ENCODE assay signal across 8 mouse cellular contexts in the genomic region with DNA sequence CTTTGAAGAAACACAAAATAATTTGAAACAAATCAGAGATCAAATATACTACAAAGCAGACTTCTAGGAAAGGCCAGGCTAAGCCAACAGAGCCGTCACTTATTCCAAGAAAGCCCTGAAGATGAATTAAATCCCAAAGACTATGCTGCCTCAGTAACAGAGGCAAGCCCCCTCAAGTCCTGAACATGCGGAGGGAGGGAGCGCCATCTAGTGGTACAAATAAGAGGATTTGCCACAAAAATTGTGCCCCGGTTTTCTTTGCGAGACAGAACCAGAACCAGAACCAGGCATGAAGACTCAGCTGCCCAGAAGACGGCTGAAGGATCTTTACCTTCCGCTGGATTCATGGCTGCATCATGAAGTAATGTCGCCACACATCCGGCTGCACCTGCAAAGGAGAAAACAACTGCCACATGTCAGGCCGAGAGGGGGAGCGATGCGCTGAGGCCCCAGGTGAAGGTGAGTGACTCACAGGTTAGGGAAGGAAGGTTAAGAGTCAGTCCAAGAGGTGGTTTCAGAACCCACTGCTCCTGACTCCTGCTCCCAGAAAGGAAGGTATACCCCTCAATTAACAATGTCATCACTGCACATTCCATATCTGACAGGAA. TPM values are rescaled to one million over a fixed set of nuclear protein-coding genes. Genes with fewer than 3 reads are reported as not detected.
DNase-seq lines count a peak whose midpoint lies in the region; ATAC-seq and TF ChIP-seq lines count a peak whose summit lies in the region.
"Had no signal": no experiment of that assay in that cellular context is flagged by ENCODE, and none has a peak within 500 bp of the region (broad histone marks: within the 10 kb centered on the region; RNA-seq: fewer than 3 reads in every experiment).

No protein-coding gene starts in this region.

- peak; percentile 37 to 44 for DNase-seq in CD8-positive naive resting alpha-beta T cell, adult 2 months (ENCODE audit: low read depth in 2 of 2, low spot score in 2 of 2)
- DNase-seq in R1 (ENCODE audit: low read depth, low spot score), result peak; percentile 67
- DNase-seq in lung, postnatal 10 days, result peak; percentile 62
- peak; percentile 48 for DNase-seq in thymus, postnatal 4 days

- H3K4me3 ChIP-seq in intestine, postnatal 0 days (ENCODE audit: low read depth, low read length), result no peak overlapping the region
- no peak overlapping the region for H3K4me3 ChIP-seq in intestine, embryonic 15.5 days (replicated peaks)
- H3K4me3 ChIP-seq in embryonic fibroblast, embryonic 13.5 days (ENCODE audit: insufficient read depth, low read length), result no peak overlapping the region
- H3K4me3 ChIP-seq: erythroblast, embryonic 14.5 days had no signal

- H3K4me2 ChIP-seq in intestine, postnatal 0 days (replicated peaks; ENCODE audit: low read depth), result no peak overlapping the region
- H3K4me2 ChIP-seq in intestine, embryonic 15.5 days (replicated peaks), result no peak overlapping the region

- TF ChIP-seq POLR2A in embryonic fibroblast, embryonic 13.5 days (IDR thresholded peaks at IDR 0.05; ENCODE audit: low read depth, low read length), result no peak

- 63% methylated on average over 12 of the region's 12 CpGs for WGBS in intestine, postnatal 0 days
- 56% methylated on average over 12 of the region's 12 CpGs for WGBS in intestine, embryonic 15.5 days

- H3K27me3 ChIP-seq in intestine, postnatal 0 days (replicated peaks; ENCODE audit: control insufficient read depth, insufficient read depth, low read length), result no peaks in the 10 kb centered on the region
- no peaks in the 10 kb centered on the region for H3K27me3 ChIP-seq in intestine, embryonic 15.5 days (replicated peaks)

- no peak for ATAC-seq in intestine, postnatal 0 days
- ATAC-seq in intestine, embryonic 15.5 days, result no peak

- H3K9me3 ChIP-seq in intestine, postnatal 0 days (ENCODE audit: control insufficient read depth), result no peaks in the 10 kb centered on the region
- no peaks in the 10 kb centered on the region for H3K9me3 ChIP-seq in intestine, embryonic 15.5 days

- peaks cover 38% of the 10 kb centered on the region for H3K36me3 ChIP-seq in intestine, postnatal 0 days (ENCODE audit: control insufficient read depth, insufficient read depth)
- H3K36me3 ChIP-seq in intestine, embryonic 15.5 days, result peaks cover 20% of the 10 kb centered on the region

- no peak overlapping the region for H3K9ac ChIP-seq in intestine, postnatal 0 days (ENCODE audit: low read depth, low read length)
- H3K9ac ChIP-seq in intestine, embryonic 15.5 days, result no peak overlapping the region

- H3K27ac ChIP-seq in intestine, postnatal 0 days (ENCODE audit: low read depth, low read length), result no peak overlapping the region
- H3K27ac ChIP-seq in intestine, embryonic 15.5 days, result no peak overlapping the region
- no peak overlapping the region for H3K27ac ChIP-seq in embryonic fibroblast, embryonic 13.5 days (ENCODE audit: insufficient read depth, low read length)

- H3K4me1 ChIP-seq in intestine, postnatal 0 days (replicated peaks; ENCODE audit: control insufficient read depth, insufficient read depth, low read length), result no peaks in the 10 kb centered on the region
- peaks cover 19% of the 10 kb centered on the region for H3K4me1 ChIP-seq in intestine, embryonic 15.5 days (replicated peaks)
- H3K4me1 ChIP-seq in embryonic fibroblast, embryonic 13.5 days (ENCODE audit: control insufficient read depth, insufficient read depth, low read length), result peaks cover 7% of the 10 kb centered on the region; the same call in 1 of the 2 replicates

- TF ChIP-seq CTCF in intestine, postnatal 0 days (IDR thresholded peaks at IDR 0.05; ENCODE audit: low read depth), result peak; percentile 85
- peak; percentile 68 for TF ChIP-seq CTCF in embryonic fibroblast, embryonic 13.5 days (IDR thresholded peaks at IDR 0.05; ENCODE audit: borderline replicate concordance, insufficient read depth, low read length)

RNA-seq across cellular contexts. Expression of a gene that starts 9.1 kb away (rescaled TPM):
- polyA plus RNA-seq in intestine, postnatal 0 days (2015; fragmentation: Nextera tagmentation; extraction: Ambion mirVana), result 20.6 and 20.7 TPM in 2 replicates
- 19.1 and 19.9 TPM in 2 replicates for polyA plus RNA-seq in intestine, embryonic 15.5 days (2015; fragmentation: Nextera tagmentation; extraction: Ambion mirVana)
- 16.0 and 16.5 TPM in 2 replicates for polyA plus RNA-seq in embryonic fibroblast, embryonic 13.5 days (2011; ENCODE audit: insufficient read length, low read depth, missing spikeins)

RNA-seq across cellular contexts. Expression of a gene that starts 23.9 kb away (rescaled TPM):
- 61.5 and 65.2 TPM in 2 replicates for polyA plus RNA-seq in intestine, postnatal 0 days (2015; fragmentation: Nextera tagmentation; extraction: Ambion mirVana)
- polyA plus RNA-seq in intestine, embryonic 15.5 days (2015; fragmentation: Nextera tagmentation; extraction: Ambion mirVana), result 21.1 and 24.4 TPM in 2 replicates
- polyA plus RNA-seq in embryonic fibroblast, embryonic 13.5 days (2011; ENCODE audit: insufficient read length, low read depth, missing spikeins), result 12.8 and 15.2 TPM in 2 replicates

RNA-seq across cellular contexts. Expression of a gene that starts 53.4 kb away (rescaled TPM):
- 54.3 and 56.9 TPM in 2 replicates for polyA plus RNA-seq in intestine, postnatal 0 days (2015; fragmentation: Nextera tagmentation; extraction: Ambion mirVana)
- 80.9 and 88.1 TPM in 2 replicates for polyA plus RNA-seq in intestine, embryonic 15.5 days (2015; fragmentation: Nextera tagmentation; extraction: Ambion mirVana)
- polyA plus RNA-seq in embryonic fibroblast, embryonic 13.5 days (2011; ENCODE audit: insufficient read length, low read depth, missing spikeins), result not detected in 2 replicates
- polyA plus RNA-seq: erythroblast, embryonic 14.5 days had no signal

Comparison
In these comparisons a context has a peak if more than half of its experiments do, and no peak if none do; other contexts are left out.
1. RNA of a gene that starts 53.4 kb away (polyA plus RNA-seq): 80.9 to 88.1 TPM in intestine, embryonic 15.5 days and 54.3 to 56.9 TPM in intestine, postnatal 0 days; not detected in embryonic fibroblast, embryonic 13.5 days; every median in the first group is over 10 times any median in the second.
2. Peak in every context shown above with its lines, with median percentiles within 50 percentile points of each other: DNase-seq.